Mouse (Mus musculus) neutrophil, adult 5-6 weeks (primary cell): Measurements from ENCODE around the gene Gfpt1. TPM values are rescaled to one million over a fixed set of nuclear protein-coding genes. Genes with fewer than 3 reads are reported as not detected.
"Not testable (repeated sequence)": the region's sequence is repeated elsewhere in the genome, so short reads cannot be mapped to it uniquely, and the experiment has no call there.

ENCODE experiments used
- ATAC-seq: fragments of 151-379, 151-347 bp; 2 replicates; pipeline ENCODE4 v1.8.0; 2017; ENCODE audit warnings: mild to moderate bottlenecking, moderate TSS enrichment; ENCODE audit not compliant: insufficient number of reproducible peaks, poor library complexity, low FRiP score, severe bottlenecking; ENCODE audit errors: extremely low read depth
- total RNA-seq: library from RNA; stranded (forward); fragments of 200-1000 nt; gene quantifications from 2 replicates; pipeline ENCODE4 v1.2.3, GENCODE M21; 2017

Gfpt1 gene
- total RNA-seq, 1 experiment from 2014 or later = 24.4 TPM

DNA sequence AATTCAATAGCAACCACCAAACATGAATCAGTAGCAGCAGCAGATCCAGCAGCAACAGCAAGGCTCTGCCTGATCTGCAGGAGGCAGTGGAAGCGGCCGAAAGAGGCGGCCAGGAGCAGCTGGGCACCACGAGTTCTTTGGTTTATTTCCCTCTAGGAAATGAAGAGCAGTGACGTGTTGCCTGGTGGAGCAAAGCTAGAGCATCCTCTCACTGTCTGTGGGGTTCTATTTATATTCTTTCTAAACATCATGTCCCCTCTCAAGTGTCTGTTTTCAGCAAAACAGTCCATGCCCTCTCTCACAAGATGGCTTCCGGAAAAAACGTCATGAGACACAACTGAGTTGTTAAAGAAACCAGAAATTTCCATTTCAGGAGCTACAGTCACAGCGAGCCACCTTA lies 3.5 kb upstream of the Gfpt1 start:
- no peak for ATAC-seq

DNA sequence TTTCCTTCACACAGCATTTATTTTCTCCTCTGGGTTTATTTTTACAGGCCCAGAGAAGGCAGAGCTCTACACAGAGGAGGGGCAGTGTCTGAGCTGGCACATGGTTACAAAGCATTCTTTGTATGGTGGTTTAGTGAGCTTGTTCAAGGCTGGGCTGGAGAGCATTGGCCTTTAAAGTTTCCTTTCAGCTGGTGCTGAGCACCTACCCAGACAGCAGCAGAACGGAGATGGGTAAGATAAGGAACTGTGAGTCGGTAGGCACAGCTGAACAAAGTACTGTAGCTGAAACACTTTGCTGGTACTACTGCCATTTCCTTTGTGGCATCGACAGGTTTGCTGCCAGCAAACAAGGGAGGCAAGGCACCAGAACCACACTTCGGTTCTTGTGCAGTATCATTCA lies 1.7 kb upstream of the Gfpt1 start:
- ATAC-seq = no peak

- ATAC-seq = no peak
Measured at GRCm38 (mm10) chr6:87041431-87041830, 1.2 kb upstream of the Gfpt1 start.

GRCm38 (mm10) chr6:87042004-87042336 lies 676 bp upstream of the Gfpt1 start:
- no peak for ATAC-seq

DNA sequence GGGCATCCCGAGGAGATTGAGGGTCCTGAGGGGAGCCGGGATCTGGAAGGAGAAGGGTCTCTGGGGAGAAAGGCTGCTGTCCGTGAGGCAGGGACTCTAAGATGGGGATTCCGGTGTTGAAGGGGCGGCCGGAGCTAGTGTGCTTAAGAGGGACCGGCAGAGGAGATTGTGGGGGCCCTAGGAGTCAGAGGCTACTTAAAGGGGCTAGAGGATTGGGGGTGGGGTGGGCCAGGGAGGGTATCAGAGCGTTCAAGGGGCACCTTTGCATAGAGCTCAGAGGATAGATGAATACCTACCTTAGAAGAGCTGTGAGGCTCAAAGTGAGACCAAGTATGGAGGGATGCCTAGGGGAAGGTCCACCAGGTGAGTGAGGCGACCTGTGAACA lies 478 bp downstream of the Gfpt1 start:
- ATAC-seq = no peak

- no peak for ATAC-seq
Measured at GRCm38 (mm10) chr6:87044895-87045294, 2.2 kb downstream of the Gfpt1 start.

DNA sequence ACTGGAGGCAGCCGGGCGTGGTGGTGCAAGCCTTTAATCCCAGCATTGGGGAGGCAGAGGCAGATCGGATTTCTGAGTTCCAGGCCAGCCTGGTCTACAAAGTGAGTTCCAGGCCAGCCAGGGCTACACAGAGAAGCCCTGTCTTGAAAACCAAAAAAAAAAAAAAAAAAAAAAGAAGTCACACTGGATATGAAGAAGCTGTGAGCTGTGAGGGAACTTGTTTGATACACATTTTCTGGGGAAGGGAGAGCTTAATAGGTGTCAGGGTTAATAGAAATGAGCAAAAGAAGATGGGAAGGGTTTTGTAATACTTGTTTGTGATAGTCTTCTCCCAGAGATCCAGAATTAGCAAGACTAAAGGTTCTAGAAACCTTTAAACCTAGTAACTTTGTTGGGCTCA lies 2.9 kb downstream of the Gfpt1 start:
- no peak for ATAC-seq

GRCm38 (mm10) chr6:87048712-87049111 lies 6.1 kb downstream of the Gfpt1 start:
- ATAC-seq = not testable (repeated sequence)

DNA sequence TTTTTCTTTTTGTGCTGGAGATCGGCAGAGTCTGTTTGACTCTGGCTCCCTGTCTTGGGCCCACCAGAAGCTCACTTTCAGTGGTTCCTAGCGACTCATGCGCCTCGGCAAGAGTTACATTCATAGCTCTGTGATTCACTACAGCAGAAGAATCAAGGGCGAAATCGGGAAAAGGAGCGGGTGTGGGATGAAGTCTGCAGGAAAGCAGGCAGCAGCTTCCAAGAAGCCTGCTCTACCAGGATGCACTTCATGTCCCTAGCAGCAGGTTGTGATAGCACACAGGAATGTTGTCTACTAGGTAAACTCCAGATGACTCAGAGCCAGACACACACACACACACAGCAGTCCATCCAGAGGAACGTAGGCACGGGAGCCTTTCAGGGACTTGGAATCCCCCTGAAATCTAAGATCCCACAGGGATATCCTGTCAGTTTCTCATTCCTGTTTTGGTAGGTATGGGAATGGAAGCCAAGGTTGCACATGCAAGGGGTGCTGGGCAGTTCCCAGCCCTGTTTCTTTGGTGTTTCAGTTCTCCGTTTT lies 9.3 kb downstream of the Gfpt1 start:
- no peak for ATAC-seq

DNA sequence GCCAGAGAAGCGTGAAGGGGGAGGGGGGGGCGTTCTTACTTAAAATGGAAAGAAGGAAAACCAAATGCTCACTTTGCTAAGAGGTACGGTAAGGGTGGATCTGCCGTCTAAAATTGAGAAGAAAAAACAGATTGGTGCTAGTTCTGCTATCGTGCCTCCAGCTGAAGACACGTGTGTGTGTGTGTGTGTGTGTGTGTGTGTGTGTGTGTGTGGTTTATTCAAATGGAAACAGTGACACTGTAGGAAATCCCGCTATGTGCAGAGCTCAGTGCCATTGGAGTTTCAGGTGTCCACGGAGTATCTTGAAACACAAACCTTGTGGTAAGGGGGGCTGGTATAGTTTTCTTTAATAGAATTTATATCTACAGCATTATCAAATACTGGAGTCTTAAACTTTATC lies 11.5 kb downstream of the Gfpt1 start:
- ATAC-seq = no peak

GRCm38 (mm10) chr6:87059754-87060153 lies 17.1 kb downstream of the Gfpt1 start:
- ATAC-seq = no peak

DNA sequence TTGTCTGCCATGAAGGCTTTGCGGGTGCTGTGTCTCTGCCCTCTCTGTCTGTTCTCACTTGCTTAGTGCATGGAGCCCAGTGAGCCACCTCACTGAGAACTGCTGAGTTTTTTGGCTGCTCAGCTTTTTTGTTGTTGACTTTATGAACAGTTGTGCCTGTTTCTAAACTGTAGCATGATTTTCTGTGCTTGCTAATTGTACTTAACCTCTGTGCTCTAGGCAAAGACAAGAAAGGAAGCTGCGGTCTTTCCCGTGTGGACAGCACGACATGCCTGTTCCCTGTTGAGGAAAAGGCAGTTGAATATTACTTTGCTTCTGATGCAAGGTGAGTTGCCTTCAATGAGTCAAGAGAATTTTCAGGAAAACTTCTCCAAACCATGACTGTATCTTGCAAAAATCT lies 20.9 kb downstream of the Gfpt1 start:
- no peak for ATAC-seq

- no peak for ATAC-seq
Measured at GRCm38 (mm10) chr6:87068209-87068608, 25.6 kb downstream of the Gfpt1 start.

- ATAC-seq = no peak
Measured at GRCm38 (mm10) chr6:87069195-87069900, 26.7 kb downstream of the Gfpt1 start.

DNA sequence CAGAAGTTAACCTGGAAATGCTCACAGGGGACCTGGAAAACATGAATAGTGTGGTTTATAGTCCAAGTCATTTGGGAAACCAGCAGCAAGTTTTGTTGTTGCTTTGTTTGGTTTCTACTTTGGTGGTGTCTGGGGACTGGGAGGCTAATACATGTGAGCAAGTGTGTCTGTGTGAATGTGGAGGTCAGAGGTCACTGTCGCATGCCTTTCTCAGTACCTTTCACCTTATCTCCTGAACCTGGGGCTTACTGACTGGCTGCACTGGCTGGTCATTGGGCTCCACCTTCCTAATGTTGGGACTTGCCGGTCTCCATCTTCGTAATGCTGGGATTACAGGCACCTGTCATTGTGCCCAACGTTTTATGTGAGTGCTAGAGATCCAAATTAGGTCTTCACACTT lies 28.0 kb downstream of the Gfpt1 start:
- no peak for ATAC-seq

DNA sequence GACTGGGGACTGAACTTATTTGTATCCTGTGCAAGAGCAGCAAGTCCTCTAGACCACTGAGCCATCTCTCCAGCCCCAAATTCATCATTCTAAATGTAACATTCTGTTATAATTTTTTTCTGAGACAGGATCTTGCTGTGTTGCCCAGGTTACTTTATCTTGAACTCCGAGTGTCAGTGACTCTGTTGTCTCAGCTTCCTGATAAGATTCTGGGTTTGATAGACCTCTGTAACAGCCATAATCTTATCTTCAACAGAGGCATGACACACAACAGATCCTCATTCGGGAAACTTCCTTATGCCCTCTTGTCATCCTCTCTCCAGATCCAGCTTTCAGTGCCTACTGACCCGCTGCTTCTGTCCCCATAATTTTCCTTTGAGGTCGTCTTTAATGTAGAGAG lies 30.1 kb downstream of the Gfpt1 start:
- no peak for ATAC-seq

DNA sequence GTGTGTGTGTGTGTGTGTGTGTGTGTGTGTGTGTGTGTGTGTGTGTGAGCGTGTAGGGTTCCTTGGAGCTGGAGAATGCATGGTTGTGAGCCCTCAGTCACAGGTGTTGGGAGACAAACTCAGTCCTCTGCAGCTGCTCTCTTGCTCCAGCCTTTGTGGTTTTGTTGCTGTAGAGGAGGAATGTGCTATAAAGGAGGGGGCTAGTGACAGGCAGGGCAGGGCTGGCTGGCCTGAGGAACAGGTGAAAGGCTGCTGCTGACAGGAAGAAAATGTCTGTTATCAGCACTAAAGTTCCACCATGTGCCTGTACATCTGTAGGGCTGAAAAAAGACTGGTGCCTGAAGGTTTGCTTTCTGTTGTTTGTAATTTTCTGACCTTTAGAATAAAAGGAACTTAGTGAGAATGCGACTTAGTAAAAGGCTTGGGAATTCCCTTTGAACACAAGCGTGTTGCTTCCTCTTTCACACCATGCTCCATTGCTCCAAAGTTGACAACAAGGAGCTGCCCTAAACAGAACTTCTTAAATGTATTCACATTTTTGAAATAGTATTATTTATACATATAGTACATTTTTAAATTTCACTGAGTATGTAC lies 32.5 kb downstream of the Gfpt1 start:
- ATAC-seq = peak; percentile 19; the same call in 1 of the 2 replicates

GRCm38 (mm10) chr6:87079457-87079856 lies 36.8 kb downstream of the Gfpt1 start:
- ATAC-seq = no peak

GRCm38 (mm10) chr6:87085026-87085425 lies 42.4 kb downstream of the Gfpt1 start:
- ATAC-seq = no peak

DNA sequence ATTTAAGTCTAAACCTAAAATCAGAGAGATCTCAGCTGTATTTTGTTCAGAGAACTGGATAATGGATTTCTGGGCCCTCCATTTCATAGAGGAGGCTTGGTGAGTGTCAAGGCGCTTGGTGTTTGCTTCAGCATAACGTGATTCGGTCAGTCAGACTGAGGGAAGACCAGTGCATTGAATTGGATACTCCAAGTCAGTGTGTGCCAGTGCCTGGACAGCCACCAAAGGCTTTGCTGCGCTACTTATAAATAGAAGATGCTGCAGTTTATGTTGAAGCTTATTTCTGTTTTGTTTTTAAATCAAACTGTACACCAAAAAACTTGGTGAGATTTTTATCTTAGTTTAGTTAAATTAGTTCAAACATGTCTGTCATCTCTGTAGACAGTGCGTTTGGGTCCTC lies 45.7 kb downstream of the Gfpt1 start:
- ATAC-seq = no peak

DNA sequence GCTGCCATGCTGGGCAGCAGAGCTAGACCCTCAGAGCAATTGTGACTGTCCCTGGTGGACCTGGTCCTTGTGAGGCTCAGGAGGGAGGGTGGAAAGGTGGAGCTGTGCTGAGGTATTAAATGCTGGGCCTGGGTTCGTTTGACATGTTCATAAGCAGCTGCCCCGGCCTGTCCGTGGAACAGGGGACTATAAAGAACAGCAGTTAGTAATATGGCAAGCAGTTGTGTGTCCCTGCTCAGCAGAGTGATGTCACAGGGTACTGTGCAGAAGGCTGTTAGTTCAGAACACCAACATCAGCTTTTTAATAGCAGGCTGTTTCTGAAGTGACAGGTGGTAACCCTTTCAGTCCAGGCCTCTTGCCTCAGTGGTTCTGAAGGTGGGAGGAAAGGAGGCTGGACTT lies 48.2 kb downstream of the Gfpt1 start:
- no peak for ATAC-seq
